Mouse (Mus musculus): ENCODE measurements around the gene Pmepa1. TPM values are rescaled to one million over a fixed set of nuclear protein-coding genes. Genes with fewer than 3 reads are reported as not detected.

Gene Pmepa1
- polyA plus RNA-seq (2014; fragmentation: Nextera tagmentation; extraction: Ambion mirVana): 5.6 and 6.8 TPM in 2 replicates

DNA sequence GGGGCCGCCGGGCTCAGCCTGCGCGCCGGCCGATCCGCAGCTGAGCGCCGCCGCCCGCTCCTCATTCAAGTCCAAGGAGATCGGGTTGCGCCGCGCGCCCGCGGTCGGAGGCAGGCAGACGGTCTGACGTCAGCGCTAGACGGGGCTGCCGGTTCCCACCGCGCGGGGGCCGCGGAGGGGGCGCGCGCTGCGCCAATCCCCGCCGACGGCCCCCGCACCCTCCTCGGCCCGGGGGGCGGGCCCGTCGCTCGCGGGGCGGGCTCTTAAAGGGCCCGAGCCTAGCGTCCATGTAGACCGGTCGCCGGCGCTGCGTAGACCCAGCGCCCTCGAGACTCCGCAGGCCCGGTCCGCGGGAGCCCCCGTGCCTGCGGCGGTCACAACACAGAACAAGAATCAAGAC, at the start of gene Pmepa1:
Gene Pmepa1 (minus strand): TSS at position 125 of the 400 bp plus-strand sequence.
- Histone ChIP-seq H3K4me2 (ENCODE audit: low read depth, low read length) (peak within 1 kb of the TSS; percentile 78), H3K9me3 (ENCODE audit: control insufficient read depth, low read length) (no peaks in the 10 kb centered on the region), H3K9ac (replicated peaks; ENCODE audit: low read depth, low read length) (peak within 1 kb of the TSS; percentile 99), H3K27ac (ENCODE audit: low read depth, low read length) (peak within 1 kb of the TSS; percentile 82), H3K36me3 (ENCODE audit: control insufficient read depth, insufficient read depth, low read length) (no peaks in the 10 kb centered on the region), H3K4me3 (ENCODE audit: low read depth, low read length) (peak within 1 kb of the TSS; percentile 99), H3K27me3 (ENCODE audit: control insufficient read depth, insufficient read depth, low read length) (no peaks in the 10 kb centered on the region; the same call in 1 of the 2 replicates), H3K4me1 (ENCODE audit: control insufficient read depth, insufficient read depth, low read length) (peaks cover 34% of the 10 kb centered on the region)
- ATAC-seq (ENCODE audit: low read depth): peak; percentile 93
- WGBS: under 1% methylated on average over 48 of the region's 61 CpGs

GRCm38 (mm10) chr2:173321754-173322153, 45.4 kb upstream of the Pmepa1 start:
- H3K27ac ChIP-seq (ENCODE audit: low read depth, low read length): no peak overlapping the region
- H3K9me3 ChIP-seq (ENCODE audit: control insufficient read depth, low read length): no peaks in the 10 kb centered on the region
- no peaks in the 10 kb centered on the region for H3K27me3 ChIP-seq (ENCODE audit: control insufficient read depth, insufficient read depth, low read length)
- H3K36me3 ChIP-seq (ENCODE audit: control insufficient read depth, insufficient read depth, low read length): no peaks in the 10 kb centered on the region
- no peak overlapping the region for H3K9ac ChIP-seq (replicated peaks; ENCODE audit: low read depth, low read length)
- ATAC-seq (ENCODE audit: low read depth): no peak
- no peak overlapping the region for H3K4me2 ChIP-seq (ENCODE audit: low read depth, low read length)
- no peaks in the 10 kb centered on the region for H3K4me1 ChIP-seq (ENCODE audit: control insufficient read depth, insufficient read depth, low read length)
- 96% methylated on average over 6 of the region's 6 CpGs for WGBS
- no peak overlapping the region for H3K4me3 ChIP-seq (ENCODE audit: low read depth, low read length)

DNA sequence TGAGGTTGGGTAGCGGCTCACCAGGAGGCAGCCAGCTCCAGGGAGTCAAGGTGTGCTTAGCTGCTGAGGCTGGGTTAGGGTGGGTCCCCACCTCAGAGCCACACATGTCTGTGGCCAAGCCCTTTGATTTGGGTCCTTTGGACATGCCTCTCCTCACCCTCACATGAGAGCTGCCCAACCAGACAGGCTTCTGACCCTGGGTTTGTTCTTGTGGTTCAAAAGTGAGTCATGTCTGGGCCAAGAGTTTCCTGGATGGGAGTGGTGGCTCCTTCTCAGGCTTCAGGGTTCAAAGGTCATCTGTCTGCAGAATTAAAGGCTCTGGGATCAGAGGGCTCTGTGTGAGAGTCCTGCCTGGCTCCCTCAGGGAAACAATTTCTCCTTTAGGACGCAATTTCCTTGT, 44.9 kb upstream of the Pmepa1 start:
- no peak overlapping the region for H3K9ac ChIP-seq (replicated peaks; ENCODE audit: low read depth, low read length)
- WGBS: 83% methylated on average over 2 of the region's 2 CpGs
- H3K4me1 ChIP-seq (ENCODE audit: control insufficient read depth, insufficient read depth, low read length): no peaks in the 10 kb centered on the region
- no peak overlapping the region for H3K4me3 ChIP-seq (ENCODE audit: low read depth, low read length)
- ATAC-seq (ENCODE audit: low read depth): no peak
- no peaks in the 10 kb centered on the region for H3K27me3 ChIP-seq (ENCODE audit: control insufficient read depth, insufficient read depth, low read length)
- no peak overlapping the region for H3K27ac ChIP-seq (ENCODE audit: low read depth, low read length)
- H3K36me3 ChIP-seq (ENCODE audit: control insufficient read depth, insufficient read depth, low read length): no peaks in the 10 kb centered on the region
- H3K9me3 ChIP-seq (ENCODE audit: control insufficient read depth, low read length): no peaks in the 10 kb centered on the region
- no peak overlapping the region for H3K4me2 ChIP-seq (ENCODE audit: low read depth, low read length)

- H3K4me1 ChIP-seq (ENCODE audit: control insufficient read depth, insufficient read depth, low read length): no peaks in the 10 kb centered on the region
- no peak overlapping the region for H3K4me3 ChIP-seq (ENCODE audit: low read depth, low read length)
- WGBS: no CpG with 5 or more reads among the region's 1 CpGs
- H3K4me2 ChIP-seq (ENCODE audit: low read depth, low read length): no peak overlapping the region
- H3K27me3 ChIP-seq (ENCODE audit: control insufficient read depth, insufficient read depth, low read length): no peaks in the 10 kb centered on the region
- ATAC-seq (ENCODE audit: low read depth): no peak
- H3K27ac ChIP-seq (ENCODE audit: low read depth, low read length): no peak overlapping the region
- no peaks in the 10 kb centered on the region for H3K9me3 ChIP-seq (ENCODE audit: control insufficient read depth, low read length)
- no peak overlapping the region for H3K9ac ChIP-seq (replicated peaks; ENCODE audit: low read depth, low read length)
- H3K36me3 ChIP-seq (ENCODE audit: control insufficient read depth, insufficient read depth, low read length): no peaks in the 10 kb centered on the region
These were observed 38.0 kb upstream of the Pmepa1 start for GRCm38 (mm10) chr2:173314291-173314690.

DNA sequence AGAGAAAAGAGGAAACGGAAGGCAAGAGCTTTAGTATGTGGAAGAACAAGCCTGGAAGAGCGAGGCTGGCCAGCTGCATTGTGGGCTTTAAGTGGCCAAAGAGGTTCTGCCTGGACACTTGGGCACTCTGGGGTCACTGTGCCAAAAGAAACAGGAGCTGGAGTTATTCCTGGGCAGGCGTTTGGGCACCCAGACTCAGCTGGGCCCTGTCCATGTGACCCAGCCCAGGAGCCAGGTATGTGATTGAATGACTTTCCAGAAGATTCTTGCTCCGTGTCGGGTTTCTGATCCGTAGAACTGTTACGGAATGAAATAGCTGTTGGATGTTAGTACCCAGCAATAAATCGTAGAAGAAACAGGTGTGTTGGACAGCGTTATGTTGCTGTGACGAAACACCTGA, 32.2 kb upstream of the Pmepa1 start:
- Histone ChIP-seq H3K4me1 (ENCODE audit: control insufficient read depth, insufficient read depth, low read length) (0 out of 2 replicates have a peak, but pooled peaks cover 2% of the 10 kb centered on the region), H3K9ac (replicated peaks; ENCODE audit: low read depth, low read length) (no peak overlapping the region), H3K9me3 (ENCODE audit: control insufficient read depth, low read length) (no peaks in the 10 kb centered on the region), H3K4me2 (ENCODE audit: low read depth, low read length) (no peak overlapping the region), H3K4me3 (ENCODE audit: low read depth, low read length) (no peak overlapping the region), H3K27me3 (ENCODE audit: control insufficient read depth, insufficient read depth, low read length) (no peaks in the 10 kb centered on the region), H3K36me3 (ENCODE audit: control insufficient read depth, insufficient read depth, low read length) (no peaks in the 10 kb centered on the region), H3K27ac (ENCODE audit: low read depth, low read length) (no peak overlapping the region)
- no peak for ATAC-seq (ENCODE audit: low read depth)
- WGBS: 91% methylated on average over 10 of the region's 10 CpGs

- H3K27me3 ChIP-seq (ENCODE audit: control insufficient read depth, insufficient read depth, low read length): no peaks in the 10 kb centered on the region
- H3K4me1 ChIP-seq (ENCODE audit: control insufficient read depth, insufficient read depth, low read length): 0 out of 2 replicates have a peak, but pooled peaks cover 2% of the 10 kb centered on the region
- H3K9ac ChIP-seq (replicated peaks; ENCODE audit: low read depth, low read length): no peak overlapping the region
- ATAC-seq (ENCODE audit: low read depth): peak; percentile 50
- H3K36me3 ChIP-seq (ENCODE audit: control insufficient read depth, insufficient read depth, low read length): no peaks in the 10 kb centered on the region
- 19% methylated on average over 4 of the region's 4 CpGs for WGBS
- no peak overlapping the region for H3K27ac ChIP-seq (ENCODE audit: low read depth, low read length)
- H3K9me3 ChIP-seq (ENCODE audit: control insufficient read depth, low read length): no peaks in the 10 kb centered on the region
- H3K4me2 ChIP-seq (ENCODE audit: low read depth, low read length): peak overlapping the region; percentile 37; the same call in 1 of the 2 replicates
- no peak overlapping the region for H3K4me3 ChIP-seq (ENCODE audit: low read depth, low read length)
These were observed 31.7 kb upstream of the Pmepa1 start for GRCm38 (mm10) chr2:173307984-173308383.

DNA sequence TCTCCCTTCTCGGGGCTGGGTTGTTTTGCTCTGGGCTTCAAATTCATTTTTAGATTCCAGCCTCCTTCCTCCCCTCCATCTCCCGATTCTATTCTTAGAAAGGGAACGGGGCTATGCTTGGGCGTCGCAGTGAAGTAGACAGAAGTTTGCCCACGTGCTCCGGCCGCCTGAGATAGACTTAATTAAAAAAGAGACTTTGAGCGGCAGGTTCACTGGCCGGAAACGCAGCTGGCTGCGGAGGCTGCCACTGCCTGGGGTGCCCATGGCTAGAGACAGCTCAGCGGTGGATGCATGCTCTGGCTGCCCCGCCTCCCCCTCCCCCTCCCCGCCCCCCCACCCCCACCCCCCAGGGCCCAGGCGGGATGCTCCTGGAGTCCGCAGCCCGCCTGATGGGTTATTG, 31.2 kb upstream of the Pmepa1 start:
- ATAC-seq (ENCODE audit: low read depth): peak; percentile 84
- Histone ChIP-seq H3K4me2 (ENCODE audit: low read depth, low read length) (peak overlapping the region; percentile 37; the same call in 1 of the 2 replicates), H3K36me3 (ENCODE audit: control insufficient read depth, insufficient read depth, low read length) (no peaks in the 10 kb centered on the region), H3K27me3 (ENCODE audit: control insufficient read depth, insufficient read depth, low read length) (no peaks in the 10 kb centered on the region), H3K4me3 (ENCODE audit: low read depth, low read length) (no peak overlapping the region), H3K27ac (ENCODE audit: low read depth, low read length) (no peak overlapping the region; the same call in 1 of the 2 replicates), H3K9ac (replicated peaks; ENCODE audit: low read depth, low read length) (no peak overlapping the region), H3K4me1 (ENCODE audit: control insufficient read depth, insufficient read depth, low read length) (0 out of 2 replicates have a peak, but pooled peaks cover 2% of the 10 kb centered on the region), H3K9me3 (ENCODE audit: control insufficient read depth, low read length) (no peaks in the 10 kb centered on the region)
- WGBS: 1% methylated on average over 15 of the region's 18 CpGs

- Histone ChIP-seq H3K36me3 (ENCODE audit: control insufficient read depth, insufficient read depth, low read length) (no peaks in the 10 kb centered on the region), H3K9ac (replicated peaks; ENCODE audit: low read depth, low read length) (no peak overlapping the region), H3K27me3 (ENCODE audit: control insufficient read depth, insufficient read depth, low read length) (no peaks in the 10 kb centered on the region), H3K4me2 (ENCODE audit: low read depth, low read length) (peak overlapping the region; percentile 37; the same call in 1 of the 2 replicates), H3K9me3 (ENCODE audit: control insufficient read depth, low read length) (no peaks in the 10 kb centered on the region), H3K4me3 (ENCODE audit: low read depth, low read length) (no peak overlapping the region), H3K4me1 (ENCODE audit: control insufficient read depth, insufficient read depth, low read length) (0 out of 2 replicates have a peak, but pooled peaks cover 2% of the 10 kb centered on the region), H3K27ac (ENCODE audit: low read depth, low read length) (peak overlapping the region; percentile 1; the same call in 1 of the 2 replicates)
- peak; percentile 87 for ATAC-seq (ENCODE audit: low read depth)
- WGBS: 21% methylated on average over 9 of the region's 11 CpGs
These were observed 30.6 kb upstream of the Pmepa1 start for GRCm38 (mm10) chr2:173306734-173307525.

GRCm38 (mm10) chr2:173305011-173305410, 28.7 kb upstream of the Pmepa1 start:
- Histone ChIP-seq H3K4me3 (ENCODE audit: low read depth, low read length) (no peak overlapping the region), H3K4me2 (ENCODE audit: low read depth, low read length) (no peak overlapping the region), H3K27ac (ENCODE audit: low read depth, low read length) (no peak overlapping the region), H3K27me3 (ENCODE audit: control insufficient read depth, insufficient read depth, low read length) (no peaks in the 10 kb centered on the region), H3K4me1 (ENCODE audit: control insufficient read depth, insufficient read depth, low read length) (0 out of 2 replicates have a peak, but pooled peaks cover 2% of the 10 kb centered on the region), H3K9me3 (ENCODE audit: control insufficient read depth, low read length) (no peaks in the 10 kb centered on the region), H3K9ac (replicated peaks; ENCODE audit: low read depth, low read length) (no peak overlapping the region), H3K36me3 (ENCODE audit: control insufficient read depth, insufficient read depth, low read length) (no peaks in the 10 kb centered on the region)
- WGBS: 46% methylated on average over 12 of the region's 12 CpGs
- no peak for ATAC-seq (ENCODE audit: low read depth)

Data from neural tube, embryonic 14.5 days (tissue).